Mouse (Mus musculus) spleen, adult 2 months (tissue): Measurements from ENCODE around the gene Fads3. TPM values are rescaled to one million over a fixed set of nuclear protein-coding genes. Genes with fewer than 3 reads are reported as not detected.

Experiments used
- DNase-seq, 2 experiments: peaks; one replicate each; pipeline versions ENCODE4 v3.0.0 to v3.0.0-alpha.2; 2012 to 2021; ENCODE audit warnings: low spot score in 2 of 2, low read depth in 1 of 2
- H3K27ac ChIP-seq: fragments of 200-500 bp; 2 replicates; pipeline ENCODE4 v1.5.1; 2012; ENCODE audit warnings: low read length, inconsistent platforms; ENCODE audit not compliant: insufficient read depth
- H3K27me3 ChIP-seq: fragments of 200-500 bp; 2 replicates; pipeline ENCODE4 v1.6.1; 2012; ENCODE audit warnings: mild to moderate bottlenecking, moderate library complexity, low read length, inconsistent platforms; ENCODE audit not compliant: control insufficient read depth, insufficient read depth
- H3K36me3 ChIP-seq: fragments of 200-500 bp; 2 replicates; pipeline ENCODE4 v1.6.1; 2012; ENCODE audit warnings: mild to moderate bottlenecking, low read length, inconsistent platforms; ENCODE audit not compliant: control insufficient read depth, insufficient read depth
- H3K4me1 ChIP-seq: fragments of 200-500 bp; 2 replicates; pipeline ENCODE4 v1.6.1; 2011; ENCODE audit warnings: inconsistent platforms; ENCODE audit not compliant: control insufficient read depth, insufficient read depth, insufficient read length
- H3K4me3 ChIP-seq: fragments of 200-500 bp; 2 replicates; pipeline ENCODE4 v1.5.1; 2011; ENCODE audit warnings: mild to moderate bottlenecking, inconsistent platforms; ENCODE audit not compliant: insufficient read depth, insufficient read length; ENCODE audit errors: extremely low read depth
- CTCF ChIP-seq: fragments of 200-500 bp; IDR thresholded peaks from 2 replicates; pipeline ENCODE4 v1.5.1; 2011; ENCODE audit warnings: mild to moderate bottlenecking, inconsistent platforms; ENCODE audit not compliant: insufficient read depth, insufficient read length, insufficient replicate concordance; ENCODE audit errors: extremely low read depth
- POLR2A ChIP-seq: fragments of 200-500 bp; IDR thresholded peaks from 2 replicates; pipeline ENCODE4 v1.6.1; 2011; ENCODE audit warnings: low read depth, low read length, inconsistent platforms
- WGBS: fragments of 180-500 bp; shearing (Covaris S2); methylation state at CpG from one replicate; pipeline ENCODE4 v1.1.7; 2018; 5-methylcytosine and 5-hydroxymethylcytosine counted together
- polyA plus RNA-seq: library from polyadenylated mRNA; depleted of rRNA; stranded (reverse); fragments of >200 nt; gene quantifications from 2 replicates; pipeline ENCODE4 v1.2.3, GENCODE M21; 2012

Gene Fads3
- polyA plus RNA-seq, 1 experiment = 22.0 TPM

GRCm38 (mm10) chr19:10046346-10046745, 5.0 kb downstream of the Fads3 start:
- Histone ChIP-seq H3K27me3 (peaks cover 6% of the 10 kb centered on the region; the same call in 1 of the 2 replicates), H3K4me1 (peaks cover 22% of the 10 kb centered on the region), H3K36me3 (no peaks in the 10 kb centered on the region), H3K4me3 (no peak overlapping the region), H3K27ac (0 out of 2 replicates have a peak overlapping the region, but pooled peaks have one; percentile 13)
- no peak for DNase-seq
- WGBS = 69% methylated on average over 4 of the region's 4 CpGs
- TF ChIP-seq CTCF (no peak), POLR2A (no peak)

- Histone ChIP-seq H3K4me1 (peaks cover 18% of the 10 kb centered on the region; the same call in 1 of the 2 replicates), H3K27ac (0 out of 2 replicates have a peak overlapping the region, but pooled peaks have one; percentile 13), H3K4me3 (no peak overlapping the region), H3K36me3 (no peaks in the 10 kb centered on the region), H3K27me3 (no peaks in the 10 kb centered on the region)
- TF ChIP-seq POLR2A (no peak), CTCF (no peak)
- peak; percentile 12 to 47 for DNase-seq
- WGBS = 6% methylated on average over 3 of the region's 3 CpGs
These were observed 5.6 kb downstream of the Fads3 start for GRCm38 (mm10) chr19:10046983-10047382.

GRCm38 (mm10) chr19:10049533-10049932, 8.2 kb downstream of the Fads3 start:
- DNase-seq = no peak
- no peaks in the 10 kb centered on the region for H3K27me3 ChIP-seq
- TF ChIP-seq CTCF (no peak), POLR2A (no peak)
- H3K27ac ChIP-seq = no peak overlapping the region
- H3K4me3 ChIP-seq = no peak overlapping the region
- H3K36me3 ChIP-seq = no peaks in the 10 kb centered on the region
- peaks cover 13% of the 10 kb centered on the region; the same call in 1 of the 2 replicates for H3K4me1 ChIP-seq

- H3K4me1 ChIP-seq = peaks cover 13% of the 10 kb centered on the region; the same call in 1 of the 2 replicates
- no peaks in the 10 kb centered on the region for H3K27me3 ChIP-seq
- DNase-seq = no peak
- H3K27ac ChIP-seq = no peak overlapping the region
- 73% methylated on average over 2 of the region's 2 CpGs for WGBS
- no peak overlapping the region for H3K4me3 ChIP-seq
- no peak for TF ChIP-seq CTCF
- H3K36me3 ChIP-seq = no peaks in the 10 kb centered on the region
These were observed 9.1 kb downstream of the Fads3 start for GRCm38 (mm10) chr19:10050438-10050837.

- 89% methylated on average over 4 of the region's 4 CpGs for WGBS
- Histone ChIP-seq H3K27ac (no peak overlapping the region), H3K4me3 (no peak overlapping the region), H3K36me3 (no peaks in the 10 kb centered on the region), H3K4me1 (no peaks in the 10 kb centered on the region), H3K27me3 (no peaks in the 10 kb centered on the region)
- DNase-seq = no peak
- no peak for TF ChIP-seq CTCF
- no peak for TF ChIP-seq POLR2A
These were observed 11.3 kb downstream of the Fads3 start for GRCm38 (mm10) chr19:10052698-10053097.

- DNase-seq = no peak
- Histone ChIP-seq H3K36me3 (no peaks in the 10 kb centered on the region), H3K27ac (no peak overlapping the region), H3K4me3 (no peak overlapping the region), H3K27me3 (no peaks in the 10 kb centered on the region), H3K4me1 (no peaks in the 10 kb centered on the region)
- 93% methylated on average over 10 of the region's 10 CpGs for WGBS
- TF ChIP-seq POLR2A (no peak), CTCF (no peak)
These were observed 12.4 kb downstream of the Fads3 start for GRCm38 (mm10) chr19:10053692-10054260.

- TF ChIP-seq POLR2A (no peak), CTCF (no peak)
- Histone ChIP-seq H3K27me3 (no peaks in the 10 kb centered on the region), H3K4me1 (no peaks in the 10 kb centered on the region), H3K4me3 (no peak overlapping the region), H3K27ac (no peak overlapping the region), H3K36me3 (no peaks in the 10 kb centered on the region)
- no peak for DNase-seq
- 93% methylated on average over 6 of the region's 6 CpGs for WGBS
These were observed 13.1 kb downstream of the Fads3 start for GRCm38 (mm10) chr19:10054361-10055075.
